Mouse (Mus musculus) forebrain, embryonic 16.5 days (tissue): ENCODE results near the gene Prkar2a. TPM values are rescaled to one million over a fixed set of nuclear protein-coding genes. Genes with fewer than 3 reads are reported as not detected.

Source experiments
- ATAC-seq: fragments of 200-750 bp; cut with Nextera tagmentation; 2 replicates; pipeline ENCODE4 v1.8.0; 2017; ENCODE audit warnings: mild to moderate bottlenecking, moderate library complexity
- H3K27ac ChIP-seq: fragments of 300-500 bp; sonication (generic); 2 replicates; pipeline ENCODE4 v1.5.1; 2014; ENCODE audit warnings: low read length, control low read depth
- H3K27me3 ChIP-seq: fragments of 300-500 bp; sonication (generic); replicated peaks from 2 replicates; pipeline ENCODE4 v1.6.1; 2014; ENCODE audit warnings: low read length; ENCODE audit not compliant: control insufficient read depth, insufficient read depth
- H3K36me3 ChIP-seq: fragments of 300-500 bp; sonication (generic); 2 replicates; pipeline ENCODE4 v1.6.1; 2014; ENCODE audit not compliant: control insufficient read depth, insufficient read depth
- H3K4me1 ChIP-seq: fragments of 300-500 bp; sonication (generic); replicated peaks from 2 replicates; pipeline ENCODE4 v1.6.1; 2014; ENCODE audit warnings: low read length; ENCODE audit not compliant: control insufficient read depth, insufficient read depth
- H3K4me2 ChIP-seq: fragments of 300-500 bp; sonication (generic); 2 replicates; pipeline ENCODE4 v1.6.1; 2014; ENCODE audit warnings: mild to moderate bottlenecking, low read length, control low read depth
- H3K4me3 ChIP-seq: fragments of 300-500 bp; sonication (generic); replicated peaks from 2 replicates; pipeline ENCODE4 v1.5.1; 2014; ENCODE audit warnings: mild to moderate bottlenecking, low read length, control low read depth
- H3K9ac ChIP-seq: fragments of 300-500 bp; sonication (generic); replicated peaks from 2 replicates; pipeline ENCODE4 v1.6.1; 2014; ENCODE audit warnings: low read depth, low read length, control low read depth
- H3K9me3 ChIP-seq: fragments of 300-500 bp; sonication (generic); 2 replicates; pipeline ENCODE4 v1.6.1; 2016; ENCODE audit warnings: low read length; ENCODE audit not compliant: control insufficient read depth
- WGBS: fragments of 180-500 bp; shearing (Covaris S2); extraction: QIAGEN DNeasy Blood & Tissue Kit; methylation state at CpG from one replicate; pipeline ENCODE4 v1.1.7; 2014; 5-methylcytosine and 5-hydroxymethylcytosine counted together
- polyA plus RNA-seq: library from polyadenylated mRNA; unstranded; fragments of >200 nt; fragmentation: Nextera tagmentation; extraction: Ambion mirVana; gene quantifications from 2 replicates; pipeline ENCODE4 v1.2.1, GENCODE M21; 2015

The Prkar2a gene
- polyA plus RNA-seq, 1 experiment from 2014 or later, result 41.3 TPM

GRCm38 (mm10) chr9:108782836-108783547, 93.9 kb downstream of the Prkar2a start:
- ATAC-seq, result peak; percentile 17; the same call in 1 of the 2 replicates
- WGBS, result 12% methylated on average over 9 of the region's 9 CpGs

GRCm38 (mm10) chr9:108783548-108784463, 94.7 kb downstream of the Prkar2a start, which contains the start of gene Ip6k2:
Gene Ip6k2 (plus strand): TSS chr9:108783796.
- H3K4me1 ChIP-seq, result peaks cover 39% of the 10 kb centered on the region
- H3K4me3 ChIP-seq, result peak within 1 kb of the TSS; percentile 94
- H3K4me2 ChIP-seq, result peak within 1 kb of the TSS; percentile 78
- H3K9ac ChIP-seq, result peak within 1 kb of the TSS; percentile 100
- ATAC-seq, result peak; percentile 99
- no peaks in the 10 kb centered on the region for H3K9me3 ChIP-seq
- H3K27me3 ChIP-seq, result no peaks in the 10 kb centered on the region
- H3K36me3 ChIP-seq, result no peaks in the 10 kb centered on the region
- H3K27ac ChIP-seq, result peak within 1 kb of the TSS; percentile 97
- WGBS, result 0% methylated on average over 51 of the region's 56 CpGs

More at GRCm38 (mm10) chr9:108782836-108783547, 93.9 kb downstream of the Prkar2a start:
- peak overlapping the region; percentile 94 for H3K4me3 ChIP-seq
- peak overlapping the region; percentile 97 for H3K27ac ChIP-seq
- peak overlapping the region; percentile 100 for H3K9ac ChIP-seq
- no peaks in the 10 kb centered on the region for H3K9me3 ChIP-seq
- H3K4me1 ChIP-seq, result peaks cover 31% of the 10 kb centered on the region
- peak overlapping the region; percentile 78 for H3K4me2 ChIP-seq
- no peaks in the 10 kb centered on the region for H3K36me3 ChIP-seq
- no peaks in the 10 kb centered on the region for H3K27me3 ChIP-seq

- Histone ChIP-seq H3K4me2 (peak overlapping the region; percentile 64), H3K27ac (no peak overlapping the region; the same call in 1 of the 2 replicates), H3K9ac (peak overlapping the region; percentile 100), H3K9me3 (no peaks in the 10 kb centered on the region), H3K4me3 (peak overlapping the region; percentile 94), H3K27me3 (no peaks in the 10 kb centered on the region), H3K36me3 (no peaks in the 10 kb centered on the region), H3K4me1 (peaks cover 52% of the 10 kb centered on the region)
- ATAC-seq, result no peak
Measured at GRCm38 (mm10) chr9:108785416-108785815, 96.3 kb downstream of the Prkar2a start.

- Histone ChIP-seq H3K4me1 (peaks cover 62% of the 10 kb centered on the region), H3K36me3 (no peaks in the 10 kb centered on the region), H3K27ac (no peak overlapping the region), H3K4me2 (peak overlapping the region; percentile 64), H3K9ac (no peak overlapping the region), H3K4me3 (peak overlapping the region; percentile 94), H3K9me3 (no peaks in the 10 kb centered on the region), H3K27me3 (no peaks in the 10 kb centered on the region)
- no peak for ATAC-seq
- 84% methylated on average over 1 of the region's 1 CpGs for WGBS
Measured at GRCm38 (mm10) chr9:108786494-108786893, 97.4 kb downstream of the Prkar2a start.

GRCm38 (mm10) chr9:108787080-108787479, 98.0 kb downstream of the Prkar2a start:
- H3K27ac ChIP-seq, result no peak overlapping the region
- no peaks in the 10 kb centered on the region for H3K9me3 ChIP-seq
- H3K4me2 ChIP-seq, result peak overlapping the region; percentile 25
- H3K4me3 ChIP-seq, result no peak overlapping the region
- peaks cover 67% of the 10 kb centered on the region for H3K4me1 ChIP-seq
- no peak for ATAC-seq
- 78% methylated on average over 2 of the region's 2 CpGs for WGBS
- no peak overlapping the region for H3K9ac ChIP-seq
- H3K36me3 ChIP-seq, result no peaks in the 10 kb centered on the region
- no peaks in the 10 kb centered on the region for H3K27me3 ChIP-seq

GRCm38 (mm10) chr9:108788713-108789112, 99.6 kb downstream of the Prkar2a start:
- Histone ChIP-seq H3K27ac (no peak overlapping the region), H3K36me3 (no peaks in the 10 kb centered on the region), H3K9me3 (no peaks in the 10 kb centered on the region), H3K4me2 (0 out of 2 replicates have a peak overlapping the region, but pooled peaks have one; percentile 5), H3K4me1 (peaks cover 73% of the 10 kb centered on the region), H3K4me3 (no peak overlapping the region), H3K27me3 (no peaks in the 10 kb centered on the region), H3K9ac (no peak overlapping the region)
- no peak for ATAC-seq
- WGBS, result 80% methylated on average over 3 of the region's 3 CpGs

GRCm38 (mm10) chr9:108792307-108792706, 103.2 kb downstream of the Prkar2a start:
- no peak for ATAC-seq
- Histone ChIP-seq H3K27ac (no peak overlapping the region), H3K4me2 (no peak overlapping the region), H3K9ac (no peak overlapping the region), H3K9me3 (no peaks in the 10 kb centered on the region), H3K4me3 (no peak overlapping the region), H3K27me3 (no peaks in the 10 kb centered on the region), H3K4me1 (peaks cover 86% of the 10 kb centered on the region), H3K36me3 (0 out of 2 replicates have a peak, but pooled peaks cover 2% of the 10 kb centered on the region)
- 93% methylated on average over 1 of the region's 1 CpGs for WGBS

- Histone ChIP-seq H3K4me2 (no peak overlapping the region), H3K4me3 (no peak overlapping the region), H3K9ac (no peak overlapping the region), H3K4me1 (peaks cover 82% of the 10 kb centered on the region), H3K36me3 (peaks cover 5% of the 10 kb centered on the region; the same call in 1 of the 2 replicates), H3K27ac (no peak overlapping the region), H3K9me3 (no peaks in the 10 kb centered on the region), H3K27me3 (no peaks in the 10 kb centered on the region)
- 33% methylated on average over 3 of the region's 3 CpGs for WGBS
- ATAC-seq, result no peak
Measured at GRCm38 (mm10) chr9:108792730-108793129, 103.6 kb downstream of the Prkar2a start.

- WGBS, result 35% methylated on average over 2 of the region's 2 CpGs
- ATAC-seq, result no peak
- H3K4me2 ChIP-seq, result no peak overlapping the region
- H3K27me3 ChIP-seq, result no peaks in the 10 kb centered on the region
- no peak overlapping the region for H3K4me3 ChIP-seq
- no peak overlapping the region for H3K9ac ChIP-seq
- no peaks in the 10 kb centered on the region for H3K9me3 ChIP-seq
- H3K36me3 ChIP-seq, result peaks cover 26% of the 10 kb centered on the region
- no peak overlapping the region for H3K27ac ChIP-seq
- H3K4me1 ChIP-seq, result peaks cover 60% of the 10 kb centered on the region
Measured at GRCm38 (mm10) chr9:108795281-108795680, 106.2 kb downstream of the Prkar2a start.
